ENCODE assay signal across 9 mouse cellular contexts in the genomic region with DNA sequence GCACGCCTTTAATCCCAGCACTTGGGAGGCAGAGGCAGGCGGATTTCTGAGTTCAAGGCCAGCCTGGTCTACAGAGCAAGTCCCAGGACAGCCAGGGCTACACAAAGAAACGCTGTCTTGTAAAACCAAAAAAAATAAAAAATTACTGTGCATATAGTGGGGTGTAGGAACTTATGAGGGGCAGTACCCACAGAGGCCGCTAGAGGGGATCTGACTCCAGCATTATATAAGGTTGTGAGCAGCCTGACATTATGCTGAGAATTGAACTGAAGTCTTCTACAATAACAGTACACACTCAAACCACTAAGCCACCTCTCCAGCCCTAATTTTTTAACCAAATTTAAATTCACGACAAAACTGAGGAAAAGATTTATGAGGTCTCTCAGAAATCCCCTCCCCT. TPM values are rescaled to one million over a fixed set of nuclear protein-coding genes. Genes with fewer than 3 reads are reported as not detected.
DNase-seq lines count a peak whose midpoint lies in the region; ATAC-seq and TF ChIP-seq lines count a peak whose summit lies in the region.
"Had no signal": no experiment of that assay in that cellular context is flagged by ENCODE, and none has a peak within 500 bp of the region (broad histone marks: within the 10 kb centered on the region; RNA-seq: fewer than 3 reads in every experiment).

No protein-coding gene starts in this region.

- no peak overlapping the region for H3K27ac ChIP-seq in heart, postnatal 0 days (ENCODE audit: low read depth)
- no peak overlapping the region for H3K27ac ChIP-seq in liver, embryonic 14.5 days
- H3K27ac ChIP-seq: heart, embryonic 13.5 days had no signal

- no peak overlapping the region for H3K4me3 ChIP-seq in E14TG2a.4 (replicated peaks; ENCODE audit: low read length)
- no peak overlapping the region for H3K4me3 ChIP-seq in heart, postnatal 0 days (ENCODE audit: low read depth, low read length)
- H3K4me3 ChIP-seq in liver, embryonic 14.5 days (ENCODE audit: insufficient read depth in 1 of 2, low read depth in 2 of 2, low read length in 2 of 2) = no peak overlapping the region
- H3K4me3 ChIP-seq: heart, embryonic 13.5 days had no signal

- H3K27me3 ChIP-seq in E14TG2a.4 (ENCODE audit: insufficient read depth, low read length) = no peaks in the 10 kb centered on the region
- no peaks in the 10 kb centered on the region for H3K27me3 ChIP-seq in heart, postnatal 0 days (ENCODE audit: control insufficient read depth, insufficient read depth, low read length)
- H3K27me3 ChIP-seq in liver, embryonic 14.5 days (ENCODE audit: control insufficient read depth, insufficient read depth, low read length) = no peaks in the 10 kb centered on the region
- H3K27me3 ChIP-seq: heart, embryonic 13.5 days had no signal

- H3K4me1 ChIP-seq in E14TG2a.4 (replicated peaks; ENCODE audit: low read depth, low read length) = peaks cover 17% of the 10 kb centered on the region
- no peaks in the 10 kb centered on the region for H3K4me1 ChIP-seq in heart, postnatal 0 days (ENCODE audit: control insufficient read depth, insufficient read depth)
- no peaks in the 10 kb centered on the region for H3K4me1 ChIP-seq in liver, embryonic 14.5 days (replicated peaks; ENCODE audit: control insufficient read depth in 2 of 2, insufficient read depth in 2 of 2, low read length in 1 of 2)
- H3K4me1 ChIP-seq: heart, embryonic 13.5 days had no signal

- peak; percentile 88 for ATAC-seq in erythroid progenitor cell, adult 5-6 weeks (replicated peaks; ENCODE audit: low FRiP score, poor library complexity, severe bottlenecking)
- ATAC-seq in heart, postnatal 0 days (ENCODE audit: insufficient read depth, low read depth) = peak; percentile 63; the same call in 1 of the 2 replicates
- ATAC-seq in liver, embryonic 14.5 days (ENCODE audit: insufficient read depth) = peak; percentile 63; the same call in 1 of the 2 replicates

- H3K9me3 ChIP-seq in E14TG2a.4 (ENCODE audit: low read length) = no peaks in the 10 kb centered on the region
- H3K9me3 ChIP-seq in heart, postnatal 0 days (replicated peaks; ENCODE audit: control insufficient read depth, low read length) = no peaks in the 10 kb centered on the region
- no peaks in the 10 kb centered on the region for H3K9me3 ChIP-seq in liver, embryonic 14.5 days (ENCODE audit: control insufficient read depth, low read length)
- H3K9me3 ChIP-seq: heart, embryonic 13.5 days had no signal

- no peak overlapping the region for H3K4me2 ChIP-seq in heart, postnatal 0 days (ENCODE audit: low read depth, low read length)
- no peak overlapping the region for H3K4me2 ChIP-seq in liver, embryonic 14.5 days (ENCODE audit: low read depth)
- H3K4me2 ChIP-seq: heart, embryonic 13.5 days had no signal

- peaks cover 71% of the 10 kb centered on the region for H3K36me3 ChIP-seq in E14TG2a.4 (ENCODE audit: insufficient read depth, low read length)
- H3K36me3 ChIP-seq in heart, postnatal 0 days (replicated peaks; ENCODE audit: control insufficient read depth, insufficient read depth, low read length) = peaks cover 23% of the 10 kb centered on the region
- H3K36me3 ChIP-seq in liver, embryonic 14.5 days (replicated peaks; ENCODE audit: control insufficient read depth, insufficient read depth, low read depth) = peaks cover 23% of the 10 kb centered on the region

- peak; percentile 72 for DNase-seq in brain, adult 2 months (ENCODE audit: low read depth, low spot score)
- DNase-seq in heart, postnatal 0 days (ENCODE audit: low spot score) = peak; percentile 61
- DNase-seq in kidney, postnatal 25 days = peak; percentile 73 to 87
- DNase-seq in liver, embryonic 14.5 days (ENCODE audit: low read depth in 3 of 3, low spot score in 3 of 3) = peak; percentile 34 to 47 (median 35)
- DNase-seq in neural tube, embryonic 10.5 days (ENCODE audit: extremely low spot score, low spot score) = peak; percentile 54
- DNase-seq in thymus, adult 18-20 months = peak; percentile 3 to 5

- 46% methylated on average over 5 of the region's 5 CpGs for WGBS in heart, postnatal 0 days
- 41% methylated on average over 5 of the region's 5 CpGs for WGBS in liver, embryonic 14.5 days (ENCODE audit: insufficient replicate concordance)

- H3K9ac ChIP-seq in heart, postnatal 0 days (replicated peaks; ENCODE audit: low read depth, low read length) = no peak overlapping the region
- no peak overlapping the region for H3K9ac ChIP-seq in liver, embryonic 14.5 days (replicated peaks)
- H3K9ac ChIP-seq: heart, embryonic 13.5 days had no signal

- TF ChIP-seq CTCF in E14TG2a.4 (conservative IDR thresholded peaks at IDR 0.05; ENCODE audit: low read length) = peak; percentile 86
- peak; percentile 71 for TF ChIP-seq CTCF in heart, postnatal 0 days (IDR thresholded peaks at IDR 0.05; ENCODE audit: low read depth)
- peak; percentile 74 for TF ChIP-seq CTCF in liver, embryonic 14.5 days (IDR thresholded peaks at IDR 0.05; ENCODE audit: low read depth)

- TF ChIP-seq EP300 in heart, postnatal 0 days (IDR thresholded peaks at IDR 0.05; ENCODE audit: low read depth) = no peak
- no peak for TF ChIP-seq EP300 in liver, embryonic 14.5 days (IDR thresholded peaks at IDR 0.05; ENCODE audit: low read depth)

RNA-seq across cellular contexts. Expression of a gene that starts 30.2 kb away (rescaled TPM):
- 27.8 and 53.2 TPM in 2 replicates for total RNA-seq in erythroid progenitor cell, adult 5-6 weeks (2015; ENCODE audit: low replicate concordance)
- 8.8 and 15.7 TPM in 2 replicates for total RNA-seq in erythroid progenitor cell, adult 5-6 weeks (2017; ENCODE audit: low replicate concordance)
- 99.0 and 178 TPM in 2 replicates for total RNA-seq in heart, postnatal 0 days (2014; rRNA removed; ENCODE audit: low replicate concordance)
- polyA plus RNA-seq in heart, postnatal 0 days (2015; fragmentation: Nextera tagmentation; extraction: Ambion mirVana) = 21.1 and 23.2 TPM in 2 replicates
- 32.5 and 36.2 TPM in 2 replicates for polyA plus RNA-seq in liver, embryonic 14.5 days (2012; rRNA removed)
- polyA plus RNA-seq in liver, embryonic 14.5 days (2014; fragmentation: Nextera tagmentation; extraction: Ambion mirVana) = 43.3 and 57.4 TPM in 2 replicates

Comparison
In these comparisons a context has a peak if more than half of its experiments do, and no peak if none do; other contexts are left out.
1. DNase-seq: peak in every context shown above with its lines; median percentile 80 in kidney, postnatal 25 days; 72 in brain, adult 2 months; 61 in heart, postnatal 0 days; 54 in neural tube, embryonic 10.5 days; 35 in liver, embryonic 14.5 days; 4 in thymus, adult 18-20 months.